Mouse (Mus musculus): ENCODE results near the gene Vamp9. TPM values are rescaled to one million over a fixed set of nuclear protein-coding genes. Genes with fewer than 3 reads are reported as not detected.

The Vamp9 gene
- total RNA-seq, 4 experiments from 2014 or later, result not detected

Other genes starting within 250 kb of the Vamp9 start
- gene Rasgef1b, start 177.2 kb upstream of the Vamp9 start, total RNA-seq (2022), result under 1 TPM in 3 of 4 experiments, not detected in 1; 0.24 to 0.36 (median 0.35) TPM
- gene Hnrnpd, start 72.7 kb downstream of the Vamp9 start, total RNA-seq (2022), result 10 to 100 TPM; 47.4 to 79.5 (median 63.1) TPM
- gene 4930524J08Rik, start 72.8 kb downstream of the Vamp9 start, total RNA-seq (2022), result under 1 TPM in 1 of 4 experiments, not detected in 3; 0.46 TPM
- 10 to 100 TPM; 53.5 to 80.2 (median 65.3) TPM for gene Hnrnpdl, start 133.4 kb downstream of the Vamp9 start, total RNA-seq (2022)
- 1 to 10 TPM; 6.9 to 9.8 (median 8.3) TPM for gene Enoph1, start 133.7 kb downstream of the Vamp9 start, total RNA-seq (2022)